Mouse (Mus musculus): ENCODE results near the gene Ryr1. TPM values are rescaled to one million over a fixed set of nuclear protein-coding genes. Genes with fewer than 3 reads are reported as not detected.
A peak's percentile ranks its signal among the peaks of the same experiment; 100 is the strongest.

Gene Ryr1
- polyA plus RNA-seq, 1 experiment from 2014 or later, result 0.58 TPM

GRCm38 (mm10) chr7:29126173-29126915 lies 1.4 kb upstream of the Ryr1 start:
- WGBS, result 15% methylated on average over 7 of the region's 7 CpGs
- H3K36me3 ChIP-seq (ENCODE audit: control insufficient read depth, insufficient read depth, low read length), result no peaks in the 10 kb centered on the region
- no peak overlapping the region for H3K27ac ChIP-seq (ENCODE audit: low read length)
- no peak overlapping the region for H3K4me3 ChIP-seq (ENCODE audit: low read length)
- H3K27me3 ChIP-seq (ENCODE audit: control insufficient read depth, insufficient read depth, low read depth, low read length), result no peaks in the 10 kb centered on the region
- no peak overlapping the region for H3K9ac ChIP-seq (ENCODE audit: low read length)
- H3K4me1 ChIP-seq (replicated peaks; ENCODE audit: control insufficient read depth, insufficient read depth, low read length), result peaks cover 5% of the 10 kb centered on the region
- ATAC-seq (ENCODE audit: low read depth), result 0 out of 2 replicates have a peak, but pooled peaks have one; percentile 21
- no peak overlapping the region for H3K4me2 ChIP-seq (ENCODE audit: low read depth, low read length)
- no peaks in the 10 kb centered on the region for H3K9me3 ChIP-seq (ENCODE audit: control insufficient read depth, low read length)

GRCm38 (mm10) chr7:29123531-29124358 lies 1.2 kb downstream of the Ryr1 start:
- H3K4me3 ChIP-seq (ENCODE audit: low read length), result no peak overlapping the region
- no peak overlapping the region for H3K9ac ChIP-seq (ENCODE audit: low read length)
- no peaks in the 10 kb centered on the region for H3K36me3 ChIP-seq (ENCODE audit: control insufficient read depth, insufficient read depth, low read length)
- ATAC-seq (ENCODE audit: low read depth), result no peak
- H3K4me2 ChIP-seq (ENCODE audit: low read depth, low read length), result no peak overlapping the region
- WGBS, result 50% methylated on average over 5 of the region's 5 CpGs
- H3K27ac ChIP-seq (ENCODE audit: low read length), result no peak overlapping the region
- no peaks in the 10 kb centered on the region for H3K9me3 ChIP-seq (ENCODE audit: control insufficient read depth, low read length)
- H3K4me1 ChIP-seq (replicated peaks; ENCODE audit: control insufficient read depth, insufficient read depth, low read length), result peaks cover 5% of the 10 kb centered on the region
- H3K27me3 ChIP-seq (ENCODE audit: control insufficient read depth, insufficient read depth, low read depth, low read length), result no peaks in the 10 kb centered on the region

GRCm38 (mm10) chr7:29122821-29123220 lies 2.2 kb downstream of the Ryr1 start:
- Histone ChIP-seq H3K27me3 (ENCODE audit: control insufficient read depth, insufficient read depth, low read depth, low read length) (no peaks in the 10 kb centered on the region), H3K9me3 (ENCODE audit: control insufficient read depth, low read length) (no peaks in the 10 kb centered on the region), H3K4me1 (replicated peaks; ENCODE audit: control insufficient read depth, insufficient read depth, low read length) (peaks cover 5% of the 10 kb centered on the region), H3K4me2 (ENCODE audit: low read depth, low read length) (no peak overlapping the region), H3K36me3 (ENCODE audit: control insufficient read depth, insufficient read depth, low read length) (no peaks in the 10 kb centered on the region), H3K4me3 (ENCODE audit: low read length) (no peak overlapping the region), H3K27ac (ENCODE audit: low read length) (no peak overlapping the region), H3K9ac (ENCODE audit: low read length) (no peak overlapping the region)
- WGBS, result 86% methylated on average over 9 of the region's 9 CpGs
- ATAC-seq (ENCODE audit: low read depth), result no peak

- no peak overlapping the region for H3K9ac ChIP-seq (ENCODE audit: low read length)
- H3K9me3 ChIP-seq (ENCODE audit: control insufficient read depth, low read length), result no peaks in the 10 kb centered on the region
- no peak overlapping the region for H3K4me3 ChIP-seq (ENCODE audit: low read length)
- WGBS, result 72% methylated on average over 1 of the region's 1 CpGs
- no peaks in the 10 kb centered on the region for H3K36me3 ChIP-seq (ENCODE audit: control insufficient read depth, insufficient read depth, low read length)
- H3K4me2 ChIP-seq (ENCODE audit: low read depth, low read length), result no peak overlapping the region
- peaks cover under 1% of the 10 kb centered on the region; the same call in 1 of the 2 replicates for H3K4me1 ChIP-seq (replicated peaks; ENCODE audit: control insufficient read depth, insufficient read depth, low read length)
- no peak for ATAC-seq (ENCODE audit: low read depth)
- no peak overlapping the region for H3K27ac ChIP-seq (ENCODE audit: low read length)
- no peaks in the 10 kb centered on the region for H3K27me3 ChIP-seq (ENCODE audit: control insufficient read depth, insufficient read depth, low read depth, low read length)
These were observed 5.5 kb downstream of the Ryr1 start for GRCm38 (mm10) chr7:29119526-29119925.

GRCm38 (mm10) chr7:29118142-29118851 lies 6.7 kb downstream of the Ryr1 start:
- Histone ChIP-seq H3K4me3 (ENCODE audit: low read length) (no peak overlapping the region), H3K36me3 (ENCODE audit: control insufficient read depth, insufficient read depth, low read length) (no peaks in the 10 kb centered on the region), H3K9ac (ENCODE audit: low read length) (no peak overlapping the region), H3K27ac (ENCODE audit: low read length) (no peak overlapping the region), H3K4me1 (replicated peaks; ENCODE audit: control insufficient read depth, insufficient read depth, low read length) (no peaks in the 10 kb centered on the region), H3K4me2 (ENCODE audit: low read depth, low read length) (no peak overlapping the region), H3K27me3 (ENCODE audit: control insufficient read depth, insufficient read depth, low read depth, low read length) (no peaks in the 10 kb centered on the region), H3K9me3 (ENCODE audit: control insufficient read depth, low read length) (no peaks in the 10 kb centered on the region)
- 18% methylated on average over 18 of the region's 18 CpGs for WGBS
- ATAC-seq (ENCODE audit: low read depth), result no peak

GRCm38 (mm10) chr7:29108992-29109955 lies 15.7 kb downstream of the Ryr1 start:
- H3K9ac ChIP-seq (ENCODE audit: low read length), result peak overlapping the region; percentile 39; the same call in 1 of the 2 replicates
- peak; percentile 71 for ATAC-seq (ENCODE audit: low read depth)

GRCm38 (mm10) chr7:29101286-29102017 lies 23.5 kb downstream of the Ryr1 start:
- Histone ChIP-seq H3K4me3 (ENCODE audit: low read length) (no peak overlapping the region), H3K27me3 (ENCODE audit: control insufficient read depth, insufficient read depth, low read depth, low read length) (no peaks in the 10 kb centered on the region), H3K9ac (ENCODE audit: low read length) (no peak overlapping the region), H3K4me1 (replicated peaks; ENCODE audit: control insufficient read depth, insufficient read depth, low read length) (no peaks in the 10 kb centered on the region), H3K9me3 (ENCODE audit: control insufficient read depth, low read length) (no peaks in the 10 kb centered on the region), H3K4me2 (ENCODE audit: low read depth, low read length) (no peak overlapping the region), H3K36me3 (ENCODE audit: control insufficient read depth, insufficient read depth, low read length) (no peaks in the 10 kb centered on the region), H3K27ac (ENCODE audit: low read length) (no peak overlapping the region)
- no peak for ATAC-seq (ENCODE audit: low read depth)
- 86% methylated on average over 12 of the region's 12 CpGs for WGBS

More at GRCm38 (mm10) chr7:29108992-29109955, 15.7 kb downstream of the Ryr1 start:
- Histone ChIP-seq H3K27ac (ENCODE audit: low read length) (no peak overlapping the region), H3K4me3 (ENCODE audit: low read length) (peak overlapping the region; percentile 22), H3K27me3 (ENCODE audit: control insufficient read depth, insufficient read depth, low read depth, low read length) (no peaks in the 10 kb centered on the region), H3K9me3 (ENCODE audit: control insufficient read depth, low read length) (no peaks in the 10 kb centered on the region), H3K4me2 (ENCODE audit: low read depth, low read length) (peak overlapping the region; percentile 56), H3K4me1 (replicated peaks; ENCODE audit: control insufficient read depth, insufficient read depth, low read length) (peaks cover 7% of the 10 kb centered on the region; the same call in 1 of the 2 replicates), H3K36me3 (ENCODE audit: control insufficient read depth, insufficient read depth, low read length) (no peaks in the 10 kb centered on the region)
- 27% methylated on average over 38 of the region's 38 CpGs for WGBS

GRCm38 (mm10) chr7:29097131-29097530 lies 27.8 kb downstream of the Ryr1 start:
- 88% methylated on average over 16 of the region's 16 CpGs for WGBS
- Histone ChIP-seq H3K4me1 (replicated peaks; ENCODE audit: control insufficient read depth, insufficient read depth, low read length) (no peaks in the 10 kb centered on the region), H3K9ac (ENCODE audit: low read length) (no peak overlapping the region), H3K4me2 (ENCODE audit: low read depth, low read length) (no peak overlapping the region), H3K27me3 (ENCODE audit: control insufficient read depth, insufficient read depth, low read depth, low read length) (no peaks in the 10 kb centered on the region), H3K27ac (ENCODE audit: low read length) (no peak overlapping the region), H3K4me3 (ENCODE audit: low read length) (no peak overlapping the region), H3K36me3 (ENCODE audit: control insufficient read depth, insufficient read depth, low read length) (no peaks in the 10 kb centered on the region), H3K9me3 (ENCODE audit: control insufficient read depth, low read length) (no peaks in the 10 kb centered on the region)
- ATAC-seq (ENCODE audit: low read depth), result no peak
